Mouse (Mus musculus): ENCODE data around the gene Ankfn1.

The Ankfn1 gene

DNA sequence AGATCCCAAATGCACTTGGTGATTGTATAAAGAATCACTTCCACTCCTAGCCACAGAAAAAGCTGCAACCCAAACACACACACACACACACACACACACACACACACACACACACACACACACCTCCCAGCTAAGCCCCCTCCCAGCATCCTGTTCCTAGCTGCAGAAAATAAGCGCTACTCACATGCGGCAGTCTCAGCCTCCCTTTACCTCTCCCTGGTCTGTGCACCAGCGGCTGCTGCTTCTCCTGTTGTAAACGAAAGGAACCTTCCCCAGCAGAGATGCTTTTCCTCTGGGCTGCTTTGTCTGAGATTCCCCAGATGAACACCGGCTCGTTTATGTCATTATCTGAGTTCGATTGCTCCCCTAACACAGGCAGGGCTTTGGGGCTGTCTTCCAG, at the start of gene Ankfn1:
Ankfn1 (minus strand) TSS at position 223 of the 400 bp plus-strand sequence.
- DNase-seq (ENCODE audit: low spot score in 2 of 2) = no peak

GRCm38 (mm10) chr11:89823661-89824446, 46.4 kb upstream of the Ankfn1 start:
- DNase-seq (ENCODE audit: low spot score in 2 of 2) = no peak

- DNase-seq (ENCODE audit: low spot score in 2 of 2) = no peak
Observed at GRCm38 (mm10) chr11:89818594-89818993, 41.1 kb upstream of the Ankfn1 start.

GRCm38 (mm10) chr11:89811403-89811802, 34.0 kb upstream of the Ankfn1 start:
- no peak for DNase-seq (ENCODE audit: low spot score in 2 of 2)

DNA sequence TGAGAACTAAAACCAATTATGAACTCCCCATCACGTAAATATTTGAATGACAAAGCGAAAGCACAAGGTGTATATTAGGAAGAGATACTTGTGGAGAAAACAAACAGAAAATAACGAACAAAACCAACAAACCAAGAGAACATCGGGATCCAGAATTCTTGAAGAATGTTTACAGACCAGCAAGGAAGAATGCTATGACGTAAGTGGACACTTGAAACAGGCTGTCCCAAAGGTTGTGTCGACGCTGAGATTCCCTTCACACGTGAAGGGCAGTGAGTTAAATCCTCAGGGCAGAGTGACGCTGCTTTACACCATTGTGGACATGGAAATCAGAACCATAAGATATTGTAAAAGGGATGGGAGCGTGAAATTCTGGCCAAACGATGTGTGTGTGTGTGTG, 30.5 kb upstream of the Ankfn1 start:
- no peak for DNase-seq (ENCODE audit: low spot score in 2 of 2)

DNA sequence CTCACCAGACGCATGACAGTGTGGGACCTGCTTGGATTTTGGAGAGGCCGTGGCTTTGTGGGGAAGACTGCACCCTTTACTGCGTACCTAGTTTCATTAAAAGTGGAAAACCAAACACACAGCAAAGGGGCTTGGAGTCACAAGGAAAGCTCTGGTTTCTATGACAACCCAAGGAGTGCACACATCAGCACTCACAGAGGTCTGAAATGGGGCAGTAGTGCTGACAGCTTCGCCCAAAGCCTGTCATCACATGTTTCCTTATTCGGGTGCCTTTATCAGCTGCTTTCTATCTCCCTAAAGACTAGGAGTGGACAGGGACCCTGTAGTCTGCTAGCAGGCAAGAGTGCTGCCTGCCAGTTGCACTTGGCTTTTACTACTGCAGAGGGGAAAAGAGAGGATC, 27.4 kb upstream of the Ankfn1 start:
- no peak for DNase-seq (ENCODE audit: low spot score in 2 of 2)

DNA sequence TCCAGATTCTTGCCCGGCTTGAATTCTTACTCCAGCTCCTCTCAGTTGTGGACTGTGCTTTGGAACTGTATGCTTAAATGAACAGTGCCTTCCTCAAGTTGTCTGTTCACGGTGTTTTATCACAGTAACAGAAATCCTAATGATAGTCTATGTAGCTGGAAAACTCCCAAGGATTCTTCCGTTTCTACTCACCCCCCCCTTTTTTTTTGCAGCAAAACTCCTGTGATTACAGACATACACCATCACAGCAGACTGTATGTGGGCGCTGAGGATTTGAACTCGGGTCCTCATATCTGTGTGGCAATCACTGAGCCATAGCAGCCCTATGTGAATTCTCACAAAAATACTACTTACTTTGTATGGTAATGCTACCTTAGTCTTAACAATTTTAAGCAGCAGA, 26.5 kb upstream of the Ankfn1 start:
- no peak for DNase-seq (ENCODE audit: low spot score in 2 of 2)

DNA sequence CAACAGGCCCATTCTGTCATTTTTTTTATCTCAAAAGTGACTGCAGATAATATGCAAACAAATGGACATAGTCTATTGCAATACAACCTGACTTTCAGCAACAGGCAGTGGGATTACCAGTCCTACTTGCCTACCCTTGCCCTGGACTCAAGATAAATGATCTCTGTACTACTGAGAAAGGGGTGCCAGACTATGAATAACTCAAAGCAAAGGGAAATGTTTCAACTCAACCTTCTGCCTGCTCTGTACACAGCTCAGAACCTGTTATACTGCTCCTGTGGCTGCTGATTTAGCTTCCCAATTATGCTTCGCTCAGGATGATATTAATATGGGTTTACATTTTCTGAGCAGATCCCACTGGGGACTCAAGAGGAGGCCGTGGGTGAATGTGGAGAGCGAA, 15.3 kb upstream of the Ankfn1 start:
- no peak for DNase-seq (ENCODE audit: low spot score in 2 of 2)

DNA sequence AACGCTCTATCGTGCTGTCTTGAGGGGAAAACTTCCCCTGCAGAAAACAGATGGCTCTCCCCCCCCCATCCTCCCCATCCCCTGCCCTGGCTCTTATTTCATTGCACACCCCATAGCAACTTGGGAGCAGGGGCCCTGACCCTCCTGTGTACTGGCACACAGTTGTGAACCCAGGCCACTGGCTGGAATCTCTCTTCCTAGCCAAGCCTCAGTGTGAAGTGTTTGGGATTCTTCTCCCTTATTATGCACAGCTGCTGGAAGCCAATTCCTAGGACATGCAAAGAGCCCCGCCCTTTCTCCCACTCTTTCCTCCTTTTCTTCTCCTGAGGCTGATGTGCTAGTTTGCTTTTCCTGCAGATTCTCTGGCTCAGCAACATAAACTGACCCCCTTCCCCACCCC, 1.4 kb downstream of the Ankfn1 start:
- DNase-seq (ENCODE audit: low spot score in 2 of 2) = no peak

DNA sequence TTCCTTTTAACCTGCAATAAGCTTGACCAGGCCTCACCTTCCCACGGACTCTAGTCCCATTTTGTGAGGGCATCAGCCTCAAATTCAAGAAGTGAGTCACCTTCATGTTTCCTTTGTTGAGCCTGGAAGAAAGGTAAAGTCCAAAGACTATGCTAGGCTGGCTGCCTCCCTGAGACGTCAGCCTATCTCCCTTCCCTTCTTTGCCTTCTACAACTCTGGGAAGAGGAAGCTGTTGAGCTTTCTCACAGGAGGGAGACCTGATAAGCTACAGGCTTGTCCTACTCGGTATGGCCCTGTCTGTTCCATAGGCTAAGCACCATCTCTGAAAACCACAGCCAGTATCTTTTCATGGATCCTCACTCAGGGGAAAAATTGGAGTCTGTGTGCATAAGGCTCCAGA, 2.5 kb downstream of the Ankfn1 start:
- DNase-seq (ENCODE audit: low spot score in 2 of 2) = no peak

DNA sequence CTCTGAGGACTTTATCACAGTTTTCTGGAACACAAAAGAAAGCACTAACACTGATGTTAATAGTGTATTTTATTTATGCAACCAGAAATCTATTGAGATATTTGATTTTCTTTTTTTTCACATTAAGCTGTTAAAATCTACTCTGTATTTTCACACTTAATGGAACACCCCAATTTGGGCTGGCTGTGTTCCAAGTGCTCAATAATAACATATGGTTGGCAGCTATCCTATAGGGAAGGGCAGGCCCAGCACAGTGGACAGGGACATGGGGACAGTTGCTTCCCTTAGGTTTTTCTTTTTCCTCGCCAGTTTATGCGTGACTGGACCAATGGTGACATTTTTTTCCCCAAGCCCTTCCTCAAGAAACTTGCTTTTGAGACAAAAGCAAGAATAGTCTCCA, 4.5 kb downstream of the Ankfn1 start:
- DNase-seq (ENCODE audit: low spot score in 2 of 2) = no peak

DNA sequence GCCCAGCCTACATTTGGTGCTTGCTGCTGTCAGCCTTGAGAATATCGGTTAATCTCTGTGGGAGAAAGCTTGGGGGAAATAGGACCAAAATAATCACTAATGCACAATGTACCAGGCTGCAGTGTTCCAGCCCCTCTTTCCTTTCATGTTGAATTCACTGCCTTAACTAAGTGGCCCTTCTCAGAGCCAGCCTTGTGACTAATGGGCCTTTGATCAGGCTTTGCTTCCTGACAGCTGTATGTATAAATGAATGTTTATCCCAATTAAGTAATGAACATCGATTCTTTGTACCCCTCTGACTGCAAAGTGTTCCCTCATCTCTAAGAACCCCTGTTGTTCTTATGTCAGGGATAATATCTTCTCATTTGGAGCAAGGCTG, 11.7 kb downstream of the Ankfn1 start:
- DNase-seq (ENCODE audit: low spot score in 2 of 2) = no peak

DNA sequence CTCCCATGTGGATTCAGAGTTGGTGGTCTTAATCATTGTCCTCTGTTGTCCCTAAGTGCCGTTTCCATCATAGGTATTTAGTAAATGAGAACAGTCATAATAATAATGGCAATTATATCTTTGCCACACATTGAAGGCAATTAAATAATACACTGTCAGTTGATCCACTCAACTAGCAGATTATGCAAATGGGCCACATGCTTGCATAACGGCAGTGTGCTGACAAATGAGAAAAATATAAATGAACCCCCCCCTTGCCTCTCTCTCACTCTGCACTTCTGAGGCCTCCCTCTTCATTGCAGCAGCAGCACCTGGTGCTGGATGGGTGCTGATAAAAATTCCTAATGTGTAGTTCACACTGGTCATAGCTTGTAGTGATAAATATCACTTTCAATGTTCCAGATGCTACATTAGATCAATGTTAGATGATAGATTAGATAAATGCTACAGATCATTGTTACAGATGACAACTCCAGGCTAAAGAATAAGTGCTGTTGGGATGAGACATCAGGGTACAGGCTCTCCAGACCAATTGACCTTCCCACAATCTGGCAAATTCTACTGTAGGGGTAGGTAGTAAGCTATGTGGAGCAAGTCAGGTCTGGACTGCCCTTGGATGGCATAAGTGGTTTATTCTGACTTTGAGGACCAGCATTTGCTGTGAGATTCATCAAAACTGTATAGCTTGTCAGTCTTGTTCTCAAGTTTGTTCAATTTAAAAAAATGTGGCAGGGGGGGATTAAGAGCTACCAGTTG, 12.3 kb downstream of the Ankfn1 start:
- no peak for DNase-seq (ENCODE audit: low spot score in 2 of 2)

- no peak for DNase-seq (ENCODE audit: low spot score in 2 of 2)
Observed at GRCm38 (mm10) chr11:89733973-89734693, 43.3 kb downstream of the Ankfn1 start.

DNA sequence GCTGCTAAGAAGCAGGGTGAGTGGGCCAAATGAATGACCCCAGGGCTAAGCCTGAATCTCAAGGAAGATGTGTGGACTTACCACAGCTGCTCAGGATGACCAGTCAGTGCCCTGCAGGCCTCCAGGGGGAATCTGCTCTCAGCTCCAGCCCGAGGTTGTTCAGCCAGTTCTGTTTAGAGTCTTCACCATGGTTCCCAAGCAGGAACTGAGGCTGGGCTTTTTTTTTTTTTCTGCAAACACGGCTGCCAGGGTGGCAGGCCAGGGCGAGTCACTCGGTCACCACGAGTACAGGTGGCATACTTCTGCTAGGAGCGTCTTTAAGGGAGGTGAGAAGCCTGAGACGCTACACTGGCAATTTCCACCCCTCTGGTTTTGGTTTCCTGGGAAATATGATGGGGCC, 43.9 kb downstream of the Ankfn1 start:
- no peak for DNase-seq (ENCODE audit: low spot score in 2 of 2)

DNA sequence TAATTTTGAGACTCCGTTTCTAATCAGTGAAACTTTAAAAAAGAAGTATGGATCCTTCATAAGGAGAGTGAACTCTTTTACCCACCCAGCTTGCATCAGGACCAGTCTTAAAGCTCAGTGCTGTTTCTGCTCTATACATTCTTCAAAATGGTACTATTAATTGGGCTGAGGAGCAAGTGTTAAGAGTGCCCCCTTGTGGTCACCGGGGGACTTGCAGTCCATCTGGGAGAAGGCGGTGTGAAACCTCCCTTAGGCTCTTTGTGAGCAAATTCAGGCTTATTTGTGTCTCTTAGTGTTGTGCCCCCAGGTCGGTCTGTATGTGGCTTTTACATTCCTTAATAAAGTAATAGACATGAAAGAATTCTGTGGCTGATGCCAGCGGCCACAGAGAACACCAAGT, 56.6 kb downstream of the Ankfn1 start:
- peak; percentile 83 to 89 for DNase-seq (ENCODE audit: low spot score in 2 of 2)

GRCm38 (mm10) chr11:89718491-89718982, 58.9 kb downstream of the Ankfn1 start:
- DNase-seq (ENCODE audit: low spot score in 2 of 2) = no peak

- DNase-seq (ENCODE audit: low spot score in 2 of 2) = no peak
Observed at GRCm38 (mm10) chr11:89716351-89716750, 61.1 kb downstream of the Ankfn1 start.

- no peak for DNase-seq (ENCODE audit: low spot score in 2 of 2)
Observed at GRCm38 (mm10) chr11:89708526-89708925, 68.9 kb downstream of the Ankfn1 start.

GRCm38 (mm10) chr11:89696431-89697403, 80.7 kb downstream of the Ankfn1 start:
- DNase-seq (ENCODE audit: low spot score in 2 of 2) = no peak

- no peak for DNase-seq (ENCODE audit: low spot score in 2 of 2)
Observed at GRCm38 (mm10) chr11:89693686-89694085, 83.8 kb downstream of the Ankfn1 start.
